Mouse (Mus musculus): ENCODE results near the gene Pip4k2b. TPM values are rescaled to one million over a fixed set of nuclear protein-coding genes. Genes with fewer than 3 reads are reported as not detected.
A peak's percentile ranks its signal among the peaks of the same experiment; 100 is the strongest.

Gene Pip4k2b
- polyA plus RNA-seq, 1 experiment from 2014 or later = 6.2 TPM

DNA sequence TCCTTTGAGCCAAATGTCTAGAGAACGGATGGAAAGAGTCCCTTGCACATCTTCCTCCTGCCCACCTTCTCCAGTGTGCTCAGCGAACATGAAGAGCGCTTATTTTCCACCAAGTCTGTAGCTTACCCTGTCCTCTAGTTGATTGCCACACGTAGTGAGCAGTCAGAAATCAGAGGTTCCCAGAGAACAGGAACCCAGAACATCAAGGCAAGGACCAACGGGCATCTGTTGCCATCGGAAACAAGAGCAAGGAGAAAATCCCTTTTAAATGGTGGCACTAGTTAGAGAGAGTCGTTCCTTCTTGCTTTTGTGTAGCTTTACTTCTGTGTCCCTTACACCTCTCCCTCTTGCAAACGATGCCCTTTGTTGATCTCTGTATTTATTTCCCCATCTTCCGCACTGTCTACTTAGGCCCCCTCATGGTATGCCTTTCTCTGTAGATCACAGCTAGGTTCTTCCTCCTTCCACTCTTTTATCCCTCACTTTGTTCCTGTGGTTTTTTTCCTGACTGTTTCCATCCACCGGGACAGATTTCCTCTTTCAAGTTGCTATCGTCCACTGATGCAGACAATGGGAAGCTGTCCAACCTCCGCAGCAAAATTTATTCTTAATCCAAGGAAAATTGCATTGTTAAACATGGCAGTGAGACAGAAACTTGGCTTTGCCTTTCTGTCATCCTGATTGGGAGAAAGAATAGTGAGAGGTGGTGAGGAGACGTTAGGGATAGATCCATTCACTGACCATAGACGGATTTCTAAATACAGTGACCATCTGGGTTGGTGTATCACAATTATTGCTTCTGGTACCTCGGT, 42.7 kb downstream of the Pip4k2b start:
- 49% methylated on average over 15 of the region's 15 CpGs for WGBS
- ATAC-seq (ENCODE audit: low read depth) = no peak
- H3K27me3 ChIP-seq (ENCODE audit: control insufficient read depth, insufficient read depth, low read length) = no peaks in the 10 kb centered on the region
- H3K9me3 ChIP-seq (ENCODE audit: control insufficient read depth, low read length) = no peaks in the 10 kb centered on the region
- H3K27ac ChIP-seq (ENCODE audit: low read depth, low read length) = peak overlapping the region; percentile 84; the same call in 1 of the 2 replicates
- peak overlapping the region; percentile 85 for H3K4me2 ChIP-seq (ENCODE audit: low read depth, low read length)
- H3K9ac ChIP-seq (replicated peaks; ENCODE audit: low read depth, low read length) = no peak overlapping the region
- H3K4me1 ChIP-seq (ENCODE audit: control insufficient read depth, insufficient read depth, low read length) = peaks cover 32% of the 10 kb centered on the region
- 0 out of 2 replicates have a peak, but pooled peaks cover 3% of the 10 kb centered on the region for H3K36me3 ChIP-seq (ENCODE audit: control insufficient read depth, insufficient read depth, low read length)
- H3K4me3 ChIP-seq (ENCODE audit: low read depth, low read length) = peak overlapping the region; percentile 86

DNA sequence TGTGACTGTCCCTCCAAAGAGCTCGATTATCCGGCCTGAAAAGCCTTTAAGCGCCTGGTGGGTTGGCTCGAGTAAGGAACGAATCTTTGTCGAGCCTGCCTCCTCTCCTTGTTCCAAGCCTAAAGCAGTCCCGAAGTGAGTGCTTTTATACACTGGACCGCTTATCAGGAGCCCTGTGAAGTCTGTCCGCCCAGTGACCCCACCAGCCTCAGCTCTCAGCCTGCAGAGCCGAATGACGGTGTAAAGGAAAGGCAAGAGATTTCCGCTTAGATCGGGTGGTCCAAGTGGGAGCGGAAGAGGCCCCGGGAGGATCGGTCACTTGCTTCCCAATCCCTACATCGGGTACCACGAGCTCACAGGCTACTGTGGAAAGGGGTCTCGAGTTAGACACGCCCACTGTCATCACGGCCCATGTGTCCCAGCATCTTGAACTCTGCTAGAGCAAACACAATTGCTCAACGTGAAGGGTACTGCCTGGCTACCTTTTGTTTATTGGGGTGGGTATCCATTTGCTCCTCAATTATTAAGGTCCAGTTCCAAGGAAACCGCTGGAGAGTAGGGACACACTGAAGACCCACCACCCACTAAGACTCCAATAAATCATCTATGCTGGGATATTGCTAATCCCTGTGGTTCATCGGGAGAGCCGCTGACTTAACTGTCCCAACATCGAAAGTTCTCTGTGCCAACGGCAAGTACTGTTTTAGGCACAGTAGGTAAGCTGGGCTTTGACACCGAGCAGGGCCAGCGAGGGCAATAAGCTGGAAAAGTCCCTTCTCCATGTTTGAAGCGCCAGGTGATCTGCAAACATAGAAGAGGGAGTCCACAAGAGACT, 43.5 kb downstream of the Pip4k2b start:
- peak overlapping the region; percentile 86 for H3K4me3 ChIP-seq (ENCODE audit: low read depth, low read length)
- no peaks in the 10 kb centered on the region for H3K9me3 ChIP-seq (ENCODE audit: control insufficient read depth, low read length)
- H3K27me3 ChIP-seq (ENCODE audit: control insufficient read depth, insufficient read depth, low read length) = no peaks in the 10 kb centered on the region
- WGBS = 14% methylated on average over 30 of the region's 30 CpGs
- H3K9ac ChIP-seq (replicated peaks; ENCODE audit: low read depth, low read length) = peak overlapping the region; percentile 85
- peak overlapping the region; percentile 80 for H3K4me2 ChIP-seq (ENCODE audit: low read depth, low read length)
- peaks cover 40% of the 10 kb centered on the region for H3K4me1 ChIP-seq (ENCODE audit: control insufficient read depth, insufficient read depth, low read length)
- H3K27ac ChIP-seq (ENCODE audit: low read depth, low read length) = peak overlapping the region; percentile 88
- no peaks in the 10 kb centered on the region for H3K36me3 ChIP-seq (ENCODE audit: control insufficient read depth, insufficient read depth, low read length)
- no peak for ATAC-seq (ENCODE audit: low read depth)

GRCm38 (mm10) chr11:97700003-97700745, 44.3 kb downstream of the Pip4k2b start, which contains the start of gene Pcgf2:
Gene Pcgf2 (minus strand): TSS chr11:97700497.
- no peaks in the 10 kb centered on the region for H3K9me3 ChIP-seq (ENCODE audit: control insufficient read depth, low read length)
- WGBS = under 1% methylated on average over 84 of the region's 85 CpGs
- H3K4me1 ChIP-seq (ENCODE audit: control insufficient read depth, insufficient read depth, low read length) = peaks cover 48% of the 10 kb centered on the region
- H3K4me2 ChIP-seq (ENCODE audit: low read depth, low read length) = peak within 1 kb of the TSS; percentile 88
- H3K27ac ChIP-seq (ENCODE audit: low read depth, low read length) = peak within 1 kb of the TSS; percentile 88
- H3K27me3 ChIP-seq (ENCODE audit: control insufficient read depth, insufficient read depth, low read length) = no peaks in the 10 kb centered on the region
- H3K4me3 ChIP-seq (ENCODE audit: low read depth, low read length) = peak within 1 kb of the TSS; percentile 86
- no peaks in the 10 kb centered on the region for H3K36me3 ChIP-seq (ENCODE audit: control insufficient read depth, insufficient read depth, low read length)
- H3K9ac ChIP-seq (replicated peaks; ENCODE audit: low read depth, low read length) = peak within 1 kb of the TSS; percentile 85
- ATAC-seq (ENCODE audit: low read depth) = peak; percentile 19

DNA sequence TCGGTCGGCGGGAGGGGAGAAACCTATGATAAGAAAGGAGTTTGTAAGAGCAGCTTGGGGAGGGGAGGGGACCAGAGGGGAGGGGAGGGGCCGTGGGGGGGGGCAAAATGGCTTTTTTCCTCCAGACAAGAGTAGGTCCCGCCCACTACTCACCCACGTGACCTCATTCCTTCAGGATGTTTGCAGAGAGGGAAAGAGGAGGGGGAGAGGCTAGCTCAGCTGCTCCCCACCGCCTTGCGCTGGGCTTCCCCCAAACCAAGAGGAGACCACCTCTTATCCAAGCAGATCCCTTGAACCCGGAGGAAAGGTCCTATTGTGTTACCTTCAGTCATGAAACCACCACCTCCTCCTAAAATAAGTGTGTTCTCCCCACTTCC, 44.9 kb downstream of the Pip4k2b start:
- Histone ChIP-seq H3K27me3 (ENCODE audit: control insufficient read depth, insufficient read depth, low read length) (no peaks in the 10 kb centered on the region), H3K4me1 (ENCODE audit: control insufficient read depth, insufficient read depth, low read length) (peaks cover 53% of the 10 kb centered on the region), H3K9ac (replicated peaks; ENCODE audit: low read depth, low read length) (peak overlapping the region; percentile 85), H3K9me3 (ENCODE audit: control insufficient read depth, low read length) (no peaks in the 10 kb centered on the region), H3K36me3 (ENCODE audit: control insufficient read depth, insufficient read depth, low read length) (no peaks in the 10 kb centered on the region), H3K27ac (ENCODE audit: low read depth, low read length) (peak overlapping the region; percentile 88), H3K4me3 (ENCODE audit: low read depth, low read length) (peak overlapping the region; percentile 86), H3K4me2 (ENCODE audit: low read depth, low read length) (peak overlapping the region; percentile 80)
- 0% methylated on average over 5 of the region's 9 CpGs for WGBS
- ATAC-seq (ENCODE audit: low read depth) = peak; percentile 31

DNA sequence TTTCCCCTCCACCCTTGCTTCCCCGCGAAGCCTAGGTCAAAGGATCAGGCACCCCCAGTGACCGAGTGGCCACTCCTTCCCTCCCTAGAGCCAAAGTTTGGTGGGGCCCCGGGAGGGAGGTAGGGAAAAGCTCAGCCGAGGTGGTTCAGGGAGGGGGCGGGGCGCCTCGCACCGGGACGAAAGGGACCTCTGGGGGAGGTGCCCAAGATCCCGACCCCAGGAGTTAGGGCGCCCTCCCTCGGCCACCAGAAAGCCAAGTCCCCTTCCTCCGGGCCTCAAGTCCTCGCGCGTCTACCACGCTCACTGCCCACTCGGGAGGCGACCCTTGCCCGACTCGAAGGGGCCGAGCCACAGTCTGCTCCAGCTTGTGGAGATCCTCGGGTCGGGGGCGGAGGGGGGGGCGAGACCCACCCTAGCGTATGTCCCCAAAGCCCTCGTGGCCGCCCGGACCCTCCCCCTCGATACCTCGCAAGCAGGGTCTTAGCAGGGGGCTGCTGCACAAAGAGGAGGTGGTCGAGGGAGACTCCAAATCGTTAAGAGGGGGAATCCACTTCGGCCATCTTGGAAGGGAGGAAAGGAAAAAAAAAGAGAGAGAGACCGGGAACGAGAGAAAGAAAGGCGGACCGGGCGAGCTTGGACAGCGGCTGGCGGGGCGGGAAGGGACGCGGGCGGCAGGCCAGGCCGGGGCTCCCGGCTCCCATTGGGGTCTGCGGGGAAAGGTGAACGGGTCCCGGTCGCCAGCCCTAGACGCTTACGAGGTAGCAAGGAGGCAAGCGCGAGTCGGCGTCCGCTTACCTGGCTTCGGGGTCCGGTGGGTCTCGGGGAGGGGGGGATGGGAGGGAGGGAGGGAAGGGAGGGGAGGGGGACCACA, 45.5 kb downstream of the Pip4k2b start:
- WGBS = 1% methylated on average over 62 of the region's 63 CpGs

GRCm38 (mm10) chr11:97697891-97698529, 46.5 kb downstream of the Pip4k2b start:
- peak overlapping the region; percentile 86 for H3K4me3 ChIP-seq (ENCODE audit: low read depth, low read length)
- H3K4me2 ChIP-seq (ENCODE audit: low read depth, low read length) = peak overlapping the region; percentile 88
- 1% methylated on average over 14 of the region's 14 CpGs for WGBS
- H3K27ac ChIP-seq (ENCODE audit: low read depth, low read length) = peak overlapping the region; percentile 88
- H3K4me1 ChIP-seq (ENCODE audit: control insufficient read depth, insufficient read depth, low read length) = peaks cover 50% of the 10 kb centered on the region
- H3K9me3 ChIP-seq (ENCODE audit: control insufficient read depth, low read length) = no peaks in the 10 kb centered on the region
- ATAC-seq (ENCODE audit: low read depth) = no peak
- H3K36me3 ChIP-seq (ENCODE audit: control insufficient read depth, insufficient read depth, low read length) = no peaks in the 10 kb centered on the region
- no peaks in the 10 kb centered on the region for H3K27me3 ChIP-seq (ENCODE audit: control insufficient read depth, insufficient read depth, low read length)
- H3K9ac ChIP-seq (replicated peaks; ENCODE audit: low read depth, low read length) = peak overlapping the region; percentile 85

More for the DNA sequence above, 45.5 kb downstream of the Pip4k2b start:
- 0 out of 2 replicates have a peak, but pooled peaks have one; percentile 0 for ATAC-seq (ENCODE audit: low read depth)
- Histone ChIP-seq H3K4me3 (ENCODE audit: low read depth, low read length) (peak overlapping the region; percentile 86), H3K36me3 (ENCODE audit: control insufficient read depth, insufficient read depth, low read length) (no peaks in the 10 kb centered on the region), H3K27me3 (ENCODE audit: control insufficient read depth, insufficient read depth, low read length) (no peaks in the 10 kb centered on the region), H3K9ac (replicated peaks; ENCODE audit: low read depth, low read length) (peak overlapping the region; percentile 85), H3K9me3 (ENCODE audit: control insufficient read depth, low read length) (no peaks in the 10 kb centered on the region), H3K4me2 (ENCODE audit: low read depth, low read length) (peak overlapping the region; percentile 88), H3K4me1 (ENCODE audit: control insufficient read depth, insufficient read depth, low read length) (peaks cover 52% of the 10 kb centered on the region), H3K27ac (ENCODE audit: low read depth, low read length) (peak overlapping the region; percentile 88)

- peak overlapping the region; percentile 88; the same call in 1 of the 2 replicates for H3K27ac ChIP-seq (ENCODE audit: low read depth, low read length)
- H3K9me3 ChIP-seq (ENCODE audit: control insufficient read depth, low read length) = no peaks in the 10 kb centered on the region
- peak overlapping the region; percentile 85 for H3K9ac ChIP-seq (replicated peaks; ENCODE audit: low read depth, low read length)
- peak overlapping the region; percentile 88 for H3K4me2 ChIP-seq (ENCODE audit: low read depth, low read length)
- H3K4me1 ChIP-seq (ENCODE audit: control insufficient read depth, insufficient read depth, low read length) = peaks cover 50% of the 10 kb centered on the region
- H3K36me3 ChIP-seq (ENCODE audit: control insufficient read depth, insufficient read depth, low read length) = peaks cover 3% of the 10 kb centered on the region; the same call in 1 of the 2 replicates
- no peak for ATAC-seq (ENCODE audit: low read depth)
- WGBS = 55% methylated on average over 11 of the region's 11 CpGs
- peak overlapping the region; percentile 86 for H3K4me3 ChIP-seq (ENCODE audit: low read depth, low read length)
- no peaks in the 10 kb centered on the region for H3K27me3 ChIP-seq (ENCODE audit: control insufficient read depth, insufficient read depth, low read length)
Observed at GRCm38 (mm10) chr11:97697199-97697890, 47.2 kb downstream of the Pip4k2b start.

Data from neural tube, embryonic 14.5 days (tissue).